Mouse (Mus musculus): ENCODE measurements around the gene L3mbtl1. TPM values are rescaled to one million over a fixed set of nuclear protein-coding genes. Genes with fewer than 3 reads are reported as not detected.
A peak's percentile ranks its signal among the peaks of the same experiment; 100 is the strongest.

The L3mbtl1 gene
- total and polyA plus RNA-seq, 3 experiments: 0.04 to 0.31 TPM; not detected in 1

DNA sequence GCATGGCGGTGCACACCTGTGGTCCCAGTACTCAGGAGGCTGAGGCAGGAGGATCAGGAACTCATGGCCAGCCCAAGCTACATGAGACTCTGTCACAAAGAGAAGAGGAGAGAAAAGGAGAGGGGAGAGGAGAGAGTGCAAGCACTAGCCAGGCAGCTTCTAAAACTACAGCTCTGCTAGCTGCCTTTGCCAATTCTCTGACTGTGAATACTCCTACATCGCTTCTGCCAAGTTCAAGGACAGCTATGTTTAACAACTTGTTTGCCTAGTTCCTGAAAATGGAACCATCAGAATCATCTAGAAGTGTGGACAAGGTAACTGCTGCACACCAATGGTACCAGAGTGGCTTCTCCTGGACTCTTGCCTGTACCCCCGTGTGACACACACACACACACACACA lies 29.2 kb upstream of the L3mbtl1 start:
- Histone ChIP-seq H3K9ac (ENCODE audit: control insufficient read depth, low read depth, low read length, poor library complexity, severe bottlenecking) (no peak overlapping the region), H3K4me1 (ENCODE audit: control insufficient read depth in 1 of 2, insufficient read depth in 2 of 2, low read length in 2 of 2) (no peaks in the 10 kb centered on the region), H3K9me3 (replicated peaks; ENCODE audit: insufficient read depth, low read length) (no peaks in the 10 kb centered on the region), H3K36me3 (ENCODE audit: control insufficient read depth in 1 of 2, insufficient read depth in 2 of 2, low read length in 2 of 2) (no peaks in the 10 kb centered on the region), H3K4me3 (ENCODE audit: control insufficient read depth in 1 of 2, insufficient read depth in 1 of 2, low read depth in 2 of 2, low read length in 2 of 2) (no peak overlapping the region), H3K27ac (ENCODE audit: control insufficient read depth, low read depth, low read length) (no peak overlapping the region), H3K79me2 (ENCODE audit: control insufficient read depth, insufficient read depth, low read length, poor library complexity) (no peaks in the 10 kb centered on the region), H3K27me3 (ENCODE audit: control insufficient read depth in 1 of 2, insufficient read depth in 2 of 2, low read length in 2 of 2) (no peaks in the 10 kb centered on the region; a peak in 1 of 4 replicates)
- DNase-seq (ENCODE audit: low read depth, low spot score): no peak
- TF ChIP-seq POLR2A (IDR thresholded peaks at IDR 0.05; ENCODE audit: control insufficient read depth in 1 of 2, insufficient read depth in 1 of 2, low read depth in 1 of 2, low read length in 2 of 2, poor library complexity in 1 of 2) (no peak), KAT2A (conservative IDR thresholded peaks at IDR 0.05; ENCODE audit: low read depth, low read length) (no peak), CHD1 (IDR thresholded peaks at IDR 0.05; ENCODE audit: low read depth, low read length) (no peak), UBTF (IDR thresholded peaks at IDR 0.05; ENCODE audit: borderline replicate concordance, insufficient read depth, low read depth, low read length) (no peak), SMC3 (IDR thresholded peaks at IDR 0.05; ENCODE audit: low read depth, low read length) (no peak), ETS1 (IDR thresholded peaks at IDR 0.05; ENCODE audit: low read depth, low read length) (no peak), SIN3A (IDR thresholded peaks at IDR 0.05; ENCODE audit: low read length) (no peak), BHLHE40 (IDR thresholded peaks at IDR 0.05; ENCODE audit: borderline replicate concordance, low read depth, low read length) (no peak), ZMIZ1 (IDR thresholded peaks at IDR 0.05; ENCODE audit: low read depth, low read length) (no peak), MAX (IDR thresholded peaks at IDR 0.05; ENCODE audit: low read length) (no peak), ZC3H11A (IDR thresholded peaks at IDR 0.05; ENCODE audit: low read depth, low read length) (no peak), GATA1 (IDR thresholded peaks at IDR 0.05; ENCODE audit: low read depth, low read length) (no peak), MAFK (IDR thresholded peaks at IDR 0.05; ENCODE audit: borderline replicate concordance, low read depth, low read length) (no peak)

DNA sequence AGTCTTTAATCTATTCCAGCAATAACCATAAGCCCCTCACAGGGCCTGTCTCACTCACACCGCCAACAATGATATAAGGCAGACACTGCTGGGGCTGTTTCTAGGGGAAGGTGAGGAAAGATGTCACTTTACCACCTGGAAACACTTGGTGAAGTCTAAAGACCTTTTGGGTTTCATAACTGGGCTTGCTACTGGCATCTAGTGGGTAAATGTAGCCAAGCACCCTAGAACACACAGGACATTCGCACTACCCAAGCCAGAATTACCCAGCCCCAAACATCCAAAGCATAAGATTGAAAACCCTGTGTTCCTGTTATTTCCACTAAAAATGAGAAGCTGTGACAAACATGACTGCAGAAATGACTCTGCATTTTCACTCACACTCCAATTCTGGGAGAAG lies 28.8 kb upstream of the L3mbtl1 start:
- Histone ChIP-seq H3K79me2 (ENCODE audit: control insufficient read depth, insufficient read depth, low read length, poor library complexity) (no peaks in the 10 kb centered on the region), H3K36me3 (ENCODE audit: control insufficient read depth in 1 of 2, insufficient read depth in 2 of 2, low read length in 2 of 2) (no peaks in the 10 kb centered on the region), H3K4me3 (ENCODE audit: control insufficient read depth in 1 of 2, insufficient read depth in 1 of 2, low read depth in 2 of 2, low read length in 2 of 2) (no peak overlapping the region), H3K4me1 (ENCODE audit: control insufficient read depth in 1 of 2, insufficient read depth in 2 of 2, low read length in 2 of 2) (no peaks in the 10 kb centered on the region), H3K9ac (ENCODE audit: control insufficient read depth, low read depth, low read length, poor library complexity, severe bottlenecking) (no peak overlapping the region), H3K27me3 (ENCODE audit: control insufficient read depth in 1 of 2, insufficient read depth in 2 of 2, low read length in 2 of 2) (no peaks in the 10 kb centered on the region; a peak in 1 of 4 replicates), H3K9me3 (replicated peaks; ENCODE audit: insufficient read depth, low read length) (no peaks in the 10 kb centered on the region), H3K27ac (ENCODE audit: control insufficient read depth, low read depth, low read length) (no peak overlapping the region)
- TF ChIP-seq BHLHE40 (IDR thresholded peaks at IDR 0.05; ENCODE audit: borderline replicate concordance, low read depth, low read length) (no peak), ZC3H11A (IDR thresholded peaks at IDR 0.05; ENCODE audit: low read depth, low read length) (no peak), CTCF (IDR thresholded peaks at IDR 0.05 in 2 of 3, conservative IDR thresholded peaks at IDR 0.05 in 1 of 3; ENCODE audit: control insufficient read depth in 1 of 3, insufficient read depth in 1 of 3, low read depth in 2 of 3, low read length in 3 of 3, poor library complexity in 1 of 3, severe bottlenecking in 1 of 3) (peak in 1 of 3 experiments; percentile 22; a peak in 2 of 6 replicates), POLR2AphosphoS2 (IDR thresholded peaks at IDR 0.05; ENCODE audit: low read length) (no peak), MAFK (IDR thresholded peaks at IDR 0.05; ENCODE audit: borderline replicate concordance, low read depth, low read length) (no peak), MYB (IDR thresholded peaks at IDR 0.05; ENCODE audit: low read depth, low read length) (no peak), SIN3A (IDR thresholded peaks at IDR 0.05; ENCODE audit: low read length) (no peak), MAZ (IDR thresholded peaks at IDR 0.05; ENCODE audit: low read depth, low read length) (no peak), JUND (IDR thresholded peaks at IDR 0.05; ENCODE audit: low read depth, low read length) (no peak), GATA1 (IDR thresholded peaks at IDR 0.05; ENCODE audit: low read depth, low read length) (no peak), HCFC1 (IDR thresholded peaks at IDR 0.05; ENCODE audit: low read depth, low read length) (no peak), SMC3 (IDR thresholded peaks at IDR 0.05; ENCODE audit: low read depth, low read length) (0 out of 2 replicates have a peak, but pooled peaks have one; percentile 5), MXI1 (IDR thresholded peaks at IDR 0.05; ENCODE audit: low read depth, low read length) (no peak), ETS1 (IDR thresholded peaks at IDR 0.05; ENCODE audit: low read depth, low read length) (no peak), CHD1 (IDR thresholded peaks at IDR 0.05; ENCODE audit: low read depth, low read length) (no peak), TCF12 (IDR thresholded peaks at IDR 0.05; ENCODE audit: low read depth, low read length) (no peak)
- no peak for DNase-seq (ENCODE audit: low read depth, low spot score)

All from MEL (cell line).